Mouse (Mus musculus) embryonic facial prominence, embryonic 12.5 days (tissue): ENCODE results near the gene Stmnd1. TPM values are rescaled to one million over a fixed set of nuclear protein-coding genes. Genes with fewer than 3 reads are reported as not detected.

Source experiments
- ATAC-seq: fragments of 200-750 bp; cut with Nextera tagmentation; 2 replicates; pipeline ENCODE4 v1.8.0; 2017; ENCODE audit not compliant: insufficient number of reproducible peaks, insufficient read depth, low FRiP score, low TSS enrichment
- H3K27ac ChIP-seq: fragments of 300-500 bp; sonication (generic); 2 replicates; pipeline ENCODE4 v1.5.1; 2016; ENCODE audit warnings: mild to moderate bottlenecking
- H3K27me3 ChIP-seq: fragments of 300-500 bp; sonication (generic); 2 replicates; pipeline ENCODE4 v1.6.1; 2016; ENCODE audit warnings: mild to moderate bottlenecking, moderate library complexity
- H3K36me3 ChIP-seq: fragments of 300-500 bp; sonication (generic); 2 replicates; pipeline ENCODE4 v1.6.1; 2016; ENCODE audit warnings: mild to moderate bottlenecking
- H3K4me1 ChIP-seq: fragments of 300-500 bp; sonication (generic); 2 replicates; pipeline ENCODE4 v1.6.1; 2016
- H3K4me2 ChIP-seq: fragments of 300-500 bp; sonication (generic); replicated peaks from 2 replicates; pipeline ENCODE4 v1.6.1; 2016; ENCODE audit warnings: mild to moderate bottlenecking, moderate library complexity
- H3K4me3 ChIP-seq: fragments of 300-500 bp; sonication (generic); 2 replicates; pipeline ENCODE4 v1.5.1; 2016; ENCODE audit warnings: mild to moderate bottlenecking
- H3K9ac ChIP-seq: fragments of 300-500 bp; sonication (generic); 2 replicates; pipeline ENCODE4 v1.6.1; 2016; ENCODE audit warnings: mild to moderate bottlenecking, moderate library complexity
- H3K9me3 ChIP-seq: fragments of 300-500 bp; sonication (generic); 2 replicates; pipeline ENCODE4 v1.6.1; 2016; ENCODE audit warnings: mild to moderate bottlenecking, moderate library complexity
- WGBS: fragments of 180-500 bp; shearing (Covaris S2); methylation state at CpG from one replicate; pipeline ENCODE4 v1.1.7; 2016; 5-methylcytosine and 5-hydroxymethylcytosine counted together
- polyA plus RNA-seq: library from polyadenylated mRNA; unstranded; fragments of >200 nt; fragmentation: Nextera tagmentation; extraction: Ambion mirVana; gene quantifications from 2 replicates; pipeline ENCODE4 v1.2.1, GENCODE M21; 2016

The Stmnd1 gene
- polyA plus RNA-seq, 1 experiment from 2014 or later: 0.31 TPM

DNA sequence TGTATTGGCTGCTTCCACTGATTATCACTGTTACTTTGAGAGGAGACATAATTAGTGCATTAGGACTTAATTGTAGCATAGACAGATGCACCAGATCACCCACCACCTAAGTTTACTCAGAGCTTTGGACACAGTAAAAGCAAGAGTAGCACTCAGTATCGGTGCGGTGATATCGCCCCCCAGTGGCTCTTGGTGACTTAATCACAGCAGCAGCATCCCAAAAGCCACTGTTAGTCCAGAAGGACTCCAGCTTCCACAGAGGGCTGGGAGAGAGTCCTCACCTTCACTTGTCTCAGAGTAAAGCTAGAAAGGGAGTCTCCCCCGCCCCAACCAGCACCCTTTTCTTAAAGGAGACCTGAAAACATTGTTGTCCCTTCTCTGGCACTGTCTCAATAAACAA is 15.7 kb upstream of the Stmnd1 start:
- H3K9me3 ChIP-seq: no peaks in the 10 kb centered on the region
- H3K4me3 ChIP-seq: no peak overlapping the region
- H3K4me1 ChIP-seq: 0 out of 2 replicates have a peak, but pooled peaks cover 3% of the 10 kb centered on the region
- no peak overlapping the region for H3K9ac ChIP-seq
- H3K27me3 ChIP-seq: no peaks in the 10 kb centered on the region
- no peak for ATAC-seq
- no peak overlapping the region for H3K4me2 ChIP-seq
- H3K36me3 ChIP-seq: no peaks in the 10 kb centered on the region
- no peak overlapping the region for H3K27ac ChIP-seq
- WGBS: 3% methylated on average over 4 of the region's 4 CpGs

DNA sequence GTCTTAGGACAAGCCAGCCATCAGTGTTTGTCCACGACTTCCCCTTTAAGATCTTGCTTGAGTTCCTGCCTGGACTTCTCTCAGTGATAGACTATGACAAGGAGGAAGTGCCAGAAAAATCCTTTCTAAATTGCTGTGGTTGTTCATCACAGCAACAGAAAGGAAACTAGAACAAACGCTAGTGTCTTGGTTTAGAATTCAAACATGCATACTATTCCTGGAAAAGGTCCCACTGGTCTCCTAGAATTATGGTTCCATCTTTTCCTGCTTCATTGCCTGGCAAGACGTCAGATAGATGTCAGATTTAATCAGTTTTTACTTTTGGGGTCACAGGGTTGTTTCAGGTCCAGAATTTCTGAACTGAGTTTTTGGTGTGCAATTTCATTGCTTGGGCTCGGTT is 14.0 kb upstream of the Stmnd1 start:
- Histone ChIP-seq H3K27ac (no peak overlapping the region), H3K4me3 (no peak overlapping the region), H3K36me3 (no peaks in the 10 kb centered on the region), H3K4me1 (no peaks in the 10 kb centered on the region), H3K4me2 (no peak overlapping the region), H3K9ac (no peak overlapping the region), H3K27me3 (no peaks in the 10 kb centered on the region), H3K9me3 (no peaks in the 10 kb centered on the region)
- WGBS: 45% methylated on average over 4 of the region's 4 CpGs
- ATAC-seq: no peak

- no peak overlapping the region for H3K4me2 ChIP-seq
- no peak overlapping the region for H3K4me3 ChIP-seq
- no peak for ATAC-seq
- 72% methylated on average over 3 of the region's 3 CpGs for WGBS
- H3K4me1 ChIP-seq: no peaks in the 10 kb centered on the region
- no peaks in the 10 kb centered on the region for H3K27me3 ChIP-seq
- H3K9ac ChIP-seq: no peak overlapping the region
- H3K36me3 ChIP-seq: no peaks in the 10 kb centered on the region
- no peak overlapping the region for H3K27ac ChIP-seq
- no peaks in the 10 kb centered on the region for H3K9me3 ChIP-seq
Measured at GRCm38 (mm10) chr13:46261244-46261643, 12.3 kb upstream of the Stmnd1 start.

- H3K4me2 ChIP-seq: no peak overlapping the region
- no peak overlapping the region for H3K27ac ChIP-seq
- no peak for ATAC-seq
- H3K36me3 ChIP-seq: no peaks in the 10 kb centered on the region
- no peak overlapping the region for H3K4me3 ChIP-seq
- peaks cover 8% of the 10 kb centered on the region for H3K4me1 ChIP-seq
- no peak overlapping the region for H3K9ac ChIP-seq
- H3K9me3 ChIP-seq: no peaks in the 10 kb centered on the region
- no peaks in the 10 kb centered on the region for H3K27me3 ChIP-seq
Measured at GRCm38 (mm10) chr13:46267783-46268182, 5.7 kb upstream of the Stmnd1 start.

GRCm38 (mm10) chr13:46268341-46268740 is 5.2 kb upstream of the Stmnd1 start:
- Histone ChIP-seq H3K27me3 (no peaks in the 10 kb centered on the region), H3K4me3 (no peak overlapping the region), H3K36me3 (no peaks in the 10 kb centered on the region), H3K9me3 (no peaks in the 10 kb centered on the region), H3K9ac (no peak overlapping the region), H3K4me2 (no peak overlapping the region), H3K27ac (no peak overlapping the region), H3K4me1 (peaks cover 14% of the 10 kb centered on the region)
- 29% methylated on average over 3 of the region's 3 CpGs for WGBS
- no peak for ATAC-seq

- no peak overlapping the region for H3K27ac ChIP-seq
- ATAC-seq: no peak
Measured at GRCm38 (mm10) chr13:46268815-46269445, 4.6 kb upstream of the Stmnd1 start.

DNA sequence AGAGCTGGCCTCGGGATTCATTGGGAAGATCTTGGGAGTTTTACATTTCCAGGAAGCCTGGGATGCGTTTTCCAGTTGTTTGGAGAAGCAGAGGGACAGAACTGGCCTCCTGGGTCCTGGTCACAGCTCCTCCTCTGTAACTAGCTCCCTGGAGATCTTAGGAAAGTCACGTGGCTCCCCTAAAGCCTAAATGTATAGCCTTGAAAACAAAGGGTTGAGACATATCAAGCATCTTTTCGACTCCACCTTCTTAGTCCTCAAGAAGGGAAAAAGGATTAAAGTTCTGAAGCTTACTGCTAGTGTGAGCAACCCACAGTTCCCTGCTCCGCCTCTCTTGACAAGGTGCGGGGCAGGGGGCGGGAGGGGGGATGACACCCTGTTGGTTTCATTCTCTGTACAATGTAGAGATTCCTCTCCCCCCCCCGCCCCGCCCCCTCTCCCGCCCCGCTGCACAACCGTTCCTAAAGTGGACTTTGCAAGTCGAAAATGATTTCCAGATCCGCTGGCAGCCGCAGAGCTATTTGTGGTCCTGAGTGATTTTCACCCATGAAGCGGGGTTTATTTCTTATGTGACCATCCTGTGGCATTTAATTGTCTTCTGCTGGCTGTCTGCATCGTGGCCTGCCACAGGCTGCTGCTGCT is 589 bp upstream of the Stmnd1 start:
- no peak for ATAC-seq
- 9% methylated on average over 17 of the region's 17 CpGs for WGBS
- Histone ChIP-seq H3K4me2 (peak overlapping the region; percentile 47), H3K4me3 (0 out of 2 replicates have a peak overlapping the region, but pooled peaks have one; percentile 4), H3K9ac (no peak overlapping the region), H3K27ac (peak overlapping the region; percentile 61), H3K4me1 (peaks cover 23% of the 10 kb centered on the region), H3K36me3 (no peaks in the 10 kb centered on the region), H3K27me3 (no peaks in the 10 kb centered on the region; the same call in 1 of the 2 replicates), H3K9me3 (no peaks in the 10 kb centered on the region)

More at GRCm38 (mm10) chr13:46268815-46269445, 4.6 kb upstream of the Stmnd1 start:
- Histone ChIP-seq H3K9ac (no peak overlapping the region), H3K4me2 (no peak overlapping the region), H3K27me3 (no peaks in the 10 kb centered on the region; the same call in 1 of the 2 replicates), H3K4me1 (peaks cover 20% of the 10 kb centered on the region), H3K9me3 (no peaks in the 10 kb centered on the region), H3K36me3 (no peaks in the 10 kb centered on the region), H3K4me3 (no peak overlapping the region)
- WGBS: 50% methylated on average over 7 of the region's 7 CpGs

DNA sequence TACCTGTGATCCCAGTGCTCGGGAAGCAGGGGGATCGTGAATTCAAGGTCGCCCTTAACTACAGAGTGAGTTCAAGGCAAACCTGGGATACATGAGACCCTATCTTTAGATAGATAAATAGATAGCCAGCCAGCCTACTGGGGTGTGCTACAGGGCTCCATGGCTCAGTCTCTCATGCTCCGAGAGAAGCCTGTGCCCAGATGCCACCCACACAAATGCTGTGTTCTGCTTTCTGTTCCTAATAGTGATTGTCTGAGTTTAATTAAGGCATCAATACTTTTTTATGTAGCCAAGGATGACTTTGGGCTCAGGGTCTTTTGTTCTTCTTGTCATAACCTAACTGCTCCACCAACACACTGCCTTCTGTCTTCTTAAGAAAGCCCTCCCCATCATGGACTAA is 2.2 kb downstream of the Stmnd1 start:
- no peak for ATAC-seq
- Histone ChIP-seq H3K9me3 (no peaks in the 10 kb centered on the region), H3K27me3 (no peaks in the 10 kb centered on the region; the same call in 1 of the 2 replicates), H3K27ac (no peak overlapping the region), H3K4me1 (peaks cover 17% of the 10 kb centered on the region), H3K36me3 (no peaks in the 10 kb centered on the region), H3K9ac (no peak overlapping the region), H3K4me3 (no peak overlapping the region), H3K4me2 (no peak overlapping the region)
- whole genome bisulfite sequencing: 95% methylated on average over 4 of the region's 4 CpGs

DNA sequence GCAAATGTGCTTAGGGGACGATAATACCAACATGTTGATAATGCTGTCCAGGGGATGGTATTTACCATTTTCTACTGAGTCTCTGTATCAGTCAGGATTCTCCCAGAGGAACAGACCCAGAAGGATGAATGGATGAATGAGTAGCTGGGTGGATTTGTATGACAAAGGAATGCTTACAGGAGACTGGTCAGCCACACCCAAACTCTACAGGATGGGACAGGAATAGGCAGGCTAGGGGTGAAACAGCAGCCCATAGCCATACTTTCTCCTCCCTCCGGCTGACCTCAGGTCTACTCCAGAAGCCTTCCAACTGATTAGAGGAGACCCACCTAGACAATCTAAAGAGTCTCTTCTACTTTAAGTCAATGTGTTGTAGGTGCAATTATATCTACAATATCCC is 9.0 kb downstream of the Stmnd1 start:
- H3K9me3 ChIP-seq: no peaks in the 10 kb centered on the region

GRCm38 (mm10) chr13:46287801-46288200 is 14.3 kb downstream of the Stmnd1 start:
- Histone ChIP-seq H3K9me3 (no peaks in the 10 kb centered on the region), H3K4me3 (no peak overlapping the region), H3K27me3 (no peaks in the 10 kb centered on the region), H3K4me2 (no peak overlapping the region), H3K36me3 (no peaks in the 10 kb centered on the region), H3K9ac (no peak overlapping the region), H3K4me1 (peaks cover 10% of the 10 kb centered on the region; the same call in 1 of the 2 replicates), H3K27ac (0 out of 2 replicates have a peak overlapping the region, but pooled peaks have one; percentile 57)
- no peak for ATAC-seq
- WGBS: 52% methylated on average over 8 of the region's 8 CpGs

More for the DNA sequence above, 9.0 kb downstream of the Stmnd1 start:
- Histone ChIP-seq H3K4me1 (peaks cover under 1% of the 10 kb centered on the region; the same call in 1 of the 2 replicates), H3K36me3 (no peaks in the 10 kb centered on the region), H3K27me3 (no peaks in the 10 kb centered on the region), H3K9ac (no peak overlapping the region), H3K4me3 (no peak overlapping the region), H3K27ac (no peak overlapping the region), H3K4me2 (no peak overlapping the region)
- 84% methylated on average over 2 of the region's 2 CpGs for WGBS
- ATAC-seq: no peak

- Histone ChIP-seq H3K4me1 (peaks cover 10% of the 10 kb centered on the region; the same call in 1 of the 2 replicates), H3K4me2 (no peak overlapping the region), H3K9ac (no peak overlapping the region), H3K36me3 (no peaks in the 10 kb centered on the region), H3K27ac (peak overlapping the region; percentile 57; the same call in 1 of the 2 replicates), H3K9me3 (no peaks in the 10 kb centered on the region), H3K4me3 (no peak overlapping the region), H3K27me3 (no peaks in the 10 kb centered on the region)
- WGBS: 60% methylated on average over 5 of the region's 5 CpGs
- ATAC-seq: no peak
Measured at GRCm38 (mm10) chr13:46288372-46288771, 14.9 kb downstream of the Stmnd1 start.

GRCm38 (mm10) chr13:46290537-46290936 is 17.0 kb downstream of the Stmnd1 start:
- ATAC-seq: no peak
- Histone ChIP-seq H3K9me3 (no peaks in the 10 kb centered on the region), H3K9ac (no peak overlapping the region), H3K27ac (no peak overlapping the region), H3K27me3 (no peaks in the 10 kb centered on the region), H3K4me3 (no peak overlapping the region), H3K4me1 (peaks cover 10% of the 10 kb centered on the region; the same call in 1 of the 2 replicates), H3K36me3 (no peaks in the 10 kb centered on the region), H3K4me2 (no peak overlapping the region)
- WGBS: 72% methylated on average over 1 of the region's 1 CpGs
